Mouse (Mus musculus): ENCODE results near the gene Zfp600.
"Not testable (repeated sequence)": the region's sequence is repeated elsewhere in the genome, so short reads cannot be mapped to it uniquely, and the experiment has no call there.

The Zfp600 gene

GRCm38 (mm10) chr4:146156524-146156923 is at the start of gene Zfp600:
Gene Zfp600 (plus strand): TSS chr4:146156824.
- DNase-seq: not testable (repeated sequence)

GRCm38 (mm10) chr4:146162893-146163292 is 6.3 kb downstream of the Zfp600 start:
- not testable (repeated sequence) for DNase-seq

- DNase-seq: not testable (repeated sequence)
Observed at GRCm38 (mm10) chr4:146167202-146167832, 10.7 kb downstream of the Zfp600 start.

GRCm38 (mm10) chr4:146167879-146168532 is 11.4 kb downstream of the Zfp600 start:
- DNase-seq: not testable (repeated sequence)

- DNase-seq: not testable (repeated sequence)
Observed at GRCm38 (mm10) chr4:146168730-146169215, 12.1 kb downstream of the Zfp600 start.

- DNase-seq: not testable (repeated sequence)
Observed at GRCm38 (mm10) chr4:146173378-146174226, 17.0 kb downstream of the Zfp600 start.

- not testable (repeated sequence) for DNase-seq
Observed at GRCm38 (mm10) chr4:146204357-146204756, 47.7 kb downstream of the Zfp600 start.

GRCm38 (mm10) chr4:146239252-146240244 is 82.9 kb downstream of the Zfp600 start:
- DNase-seq: not testable (repeated sequence)

GRCm38 (mm10) chr4:146242119-146242518 is 85.5 kb downstream of the Zfp600 start:
- not testable (repeated sequence) for DNase-seq

Data from lung, postnatal 14 days (tissue).